8 mouse cellular contexts compared by ENCODE assay signal in the genomic region with DNA sequence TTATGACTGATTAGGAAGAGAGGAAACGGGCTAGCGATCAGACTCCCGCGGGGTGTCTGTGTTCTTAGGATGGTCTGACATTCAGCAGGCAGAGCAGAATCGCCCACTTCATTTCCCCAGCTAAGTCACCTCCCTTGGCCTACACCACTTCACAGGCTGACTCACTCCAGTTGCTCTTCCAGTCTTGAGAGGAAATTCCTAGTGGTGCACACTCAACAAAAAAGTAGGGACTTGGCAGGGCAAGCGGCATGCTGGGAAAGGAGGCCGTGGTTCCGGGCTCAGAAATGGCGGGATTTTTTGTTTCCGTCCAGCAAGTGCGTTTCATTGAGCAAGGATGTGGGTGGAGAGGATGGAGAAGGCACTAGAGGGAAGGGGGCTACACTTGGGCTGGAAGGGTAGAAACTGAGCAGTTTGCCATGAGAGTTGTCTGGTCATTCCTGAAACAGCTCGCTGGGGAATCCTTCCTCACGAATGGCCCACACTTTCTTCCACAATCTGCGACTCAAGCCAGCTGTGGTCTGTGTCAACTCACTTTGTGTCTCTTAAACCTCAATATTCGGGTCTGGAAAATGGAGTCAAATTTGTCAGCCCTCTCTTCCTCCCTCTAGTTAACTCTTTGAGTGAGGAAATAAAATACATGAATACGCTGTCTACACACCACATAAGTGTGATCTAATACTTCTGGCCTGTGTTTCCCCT. TPM values are rescaled to one million over a fixed set of nuclear protein-coding genes. Genes with fewer than 3 reads are reported as not detected.
A peak's percentile ranks its signal among the peaks of the same experiment; 100 is the strongest.
DNase-seq lines count a peak whose midpoint lies in the region; ATAC-seq lines count a peak whose summit lies in the region.

No protein-coding gene starts in this region.

- no peaks in the 10 kb centered on the region for H3K9me3 ChIP-seq in forebrain, embryonic 16.5 days (ENCODE audit: control insufficient read depth, low read length)
- no peaks in the 10 kb centered on the region for H3K9me3 ChIP-seq in hindbrain, embryonic 14.5 days (ENCODE audit: control insufficient read depth, low read length)
- no peaks in the 10 kb centered on the region for H3K9me3 ChIP-seq in liver, embryonic 15.5 days (replicated peaks)

- no peak overlapping the region for H3K27ac ChIP-seq in forebrain, embryonic 16.5 days (ENCODE audit: low read length)
- no peak overlapping the region; the same call in 1 of the 2 replicates for H3K27ac ChIP-seq in hindbrain, embryonic 14.5 days
- no peak overlapping the region for H3K27ac ChIP-seq in liver, embryonic 15.5 days (replicated peaks)

- H3K4me3 ChIP-seq in forebrain, embryonic 16.5 days (replicated peaks; ENCODE audit: low read length), result peak overlapping the region; percentile 53
- peak overlapping the region; percentile 79 for H3K4me3 ChIP-seq in hindbrain, embryonic 14.5 days (replicated peaks; ENCODE audit: low read length)
- peak overlapping the region; percentile 61 for H3K4me3 ChIP-seq in liver, embryonic 15.5 days (replicated peaks)

- no peak overlapping the region for H3K9ac ChIP-seq in forebrain, embryonic 16.5 days (replicated peaks; ENCODE audit: low read depth, low read length)
- peak overlapping the region; percentile 90 for H3K9ac ChIP-seq in hindbrain, embryonic 14.5 days
- 0 out of 2 replicates have a peak overlapping the region, but pooled peaks have one; percentile 54 for H3K9ac ChIP-seq in liver, embryonic 15.5 days

- peak overlapping the region; percentile 67 for H3K4me2 ChIP-seq in forebrain, embryonic 16.5 days (ENCODE audit: low read length)
- H3K4me2 ChIP-seq in hindbrain, embryonic 14.5 days (replicated peaks), result peak overlapping the region; percentile 62
- peak overlapping the region; percentile 67 for H3K4me2 ChIP-seq in liver, embryonic 15.5 days

- peaks cover 9% of the 10 kb centered on the region; the same call in 1 of the 2 replicates for H3K36me3 ChIP-seq in forebrain, embryonic 16.5 days (ENCODE audit: control insufficient read depth, insufficient read depth)
- H3K36me3 ChIP-seq in hindbrain, embryonic 14.5 days (replicated peaks; ENCODE audit: control insufficient read depth, insufficient read depth), result peaks cover 13% of the 10 kb centered on the region
- H3K36me3 ChIP-seq in liver, embryonic 15.5 days (replicated peaks), result 0 out of 2 replicates have a peak, but pooled peaks cover 4% of the 10 kb centered on the region

- 66% methylated on average over 16 of the region's 16 CpGs for WGBS in forebrain, embryonic 16.5 days
- 70% methylated on average over 16 of the region's 16 CpGs for WGBS in hindbrain, embryonic 14.5 days
- 66% methylated on average over 16 of the region's 16 CpGs for WGBS in liver, embryonic 15.5 days (ENCODE audit: insufficient replicate concordance)

- H3K27me3 ChIP-seq in forebrain, embryonic 16.5 days (replicated peaks; ENCODE audit: control insufficient read depth, insufficient read depth, low read length), result no peaks in the 10 kb centered on the region
- H3K27me3 ChIP-seq in hindbrain, embryonic 14.5 days (ENCODE audit: control insufficient read depth, insufficient read depth, low read length), result no peaks in the 10 kb centered on the region
- H3K27me3 ChIP-seq in liver, embryonic 15.5 days, result peaks cover 70% of the 10 kb centered on the region

- DNase-seq in urinary bladder, postnatal 25 days (ENCODE audit: low spot score), result peak; percentile 42
- DNase-seq in urinary bladder, postnatal 10 days (ENCODE audit: low spot score), result no peak
- DNase-seq in hindbrain, embryonic 14.5 days (ENCODE audit: low spot score), result no peak
- DNase-seq in skeletal muscle tissue, adult 2 months (ENCODE audit: low read depth, low spot score), result peak; percentile 58
- DNase-seq in frontal cortex, postnatal 14 days (ENCODE audit: low spot score in 2 of 2), result no peak
- no peak for DNase-seq in thymus, adult 18-20 months

- H3K4me1 ChIP-seq in forebrain, embryonic 16.5 days (replicated peaks; ENCODE audit: control insufficient read depth, insufficient read depth, low read length), result peaks cover 37% of the 10 kb centered on the region
- peaks cover 31% of the 10 kb centered on the region for H3K4me1 ChIP-seq in hindbrain, embryonic 14.5 days (replicated peaks; ENCODE audit: control insufficient read depth, insufficient read depth, low read length)
- peaks cover 25% of the 10 kb centered on the region for H3K4me1 ChIP-seq in liver, embryonic 15.5 days (replicated peaks)

- no peak for ATAC-seq in forebrain, embryonic 16.5 days
- no peak for ATAC-seq in hindbrain, embryonic 14.5 days (ENCODE audit: low FRiP score)
- no peak for ATAC-seq in liver, embryonic 15.5 days (ENCODE audit: insufficient read depth)

RNA-seq across cellular contexts. Expression of gene Ckap4, which starts 1.5 kb away (rescaled TPM):
- 37.5 and 38.0 TPM in 2 replicates for polyA plus RNA-seq in forebrain, embryonic 16.5 days (2015; fragmentation: Nextera tagmentation; extraction: Ambion mirVana)
- 71.0 and 74.4 TPM in 2 replicates for polyA plus RNA-seq in hindbrain, embryonic 14.5 days (2014; fragmentation: Nextera tagmentation; extraction: Ambion mirVana)
- 11.7 and 12.3 TPM in 2 replicates for polyA plus RNA-seq in liver, embryonic 15.5 days (2015; fragmentation: Nextera tagmentation; extraction: Ambion mirVana)

RNA-seq across cellular contexts. Expression of gene Tcp11l2, which starts 44.1 kb away (rescaled TPM):
- polyA plus RNA-seq in forebrain, embryonic 16.5 days (2015; fragmentation: Nextera tagmentation; extraction: Ambion mirVana), result 36.6 and 44.6 TPM in 2 replicates
- 21.8 and 22.1 TPM in 2 replicates for polyA plus RNA-seq in hindbrain, embryonic 14.5 days (2014; fragmentation: Nextera tagmentation; extraction: Ambion mirVana)
- 59.9 and 67.7 TPM in 2 replicates for polyA plus RNA-seq in liver, embryonic 15.5 days (2015; fragmentation: Nextera tagmentation; extraction: Ambion mirVana)

Comparison
In these comparisons a context has a peak if more than half of its experiments do, and no peak if none do; other contexts are left out.
1. DNase-seq: peak in urinary bladder, postnatal 25 days (single experiment) and skeletal muscle tissue, adult 2 months (single experiment); none in urinary bladder, postnatal 10 days (single experiment), hindbrain, embryonic 14.5 days (single experiment), frontal cortex, postnatal 14 days (0 of 2) and thymus, adult 18-20 months (0 of 2).
2. Peak in every context shown above with its lines, with median percentiles within 50 percentile points of each other: H3K4me2 ChIP-seq and H3K4me3 ChIP-seq.